Mouse (Mus musculus) erythroblast, embryonic 14.5 days (primary cell): ENCODE measurements around the gene Cdca3.

ENCODE experiments used
- GATA1 ChIP-seq: IDR thresholded peaks from 2 replicates; pipeline ENCODE4 v1.6.1; 2012; ENCODE audit warnings: low read length, inconsistent platforms, mixed read lengths
- TAL1 ChIP-seq: IDR thresholded peaks from 3 replicates; pipeline ENCODE4 v1.6.1; 2012; ENCODE audit warnings: low read length, inconsistent platforms, mixed read lengths

DNA sequence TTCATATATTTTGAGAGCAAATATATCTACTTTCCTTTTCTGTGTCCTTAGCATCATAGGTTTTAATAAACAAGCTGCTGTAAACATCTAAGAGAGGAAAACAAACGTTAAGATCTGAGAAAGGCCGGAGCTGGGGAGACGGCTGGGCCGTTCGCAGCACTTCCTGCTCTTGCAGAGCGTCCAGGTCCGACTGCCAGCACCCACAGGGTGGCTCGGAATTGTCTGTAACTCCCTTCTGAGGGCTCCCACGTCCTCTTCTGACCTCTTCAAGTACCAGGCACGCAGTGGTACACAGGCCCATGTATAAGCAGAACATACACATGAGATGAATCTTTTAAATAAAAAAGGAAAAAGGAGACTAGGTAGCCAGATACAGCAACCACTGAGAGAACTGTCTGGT is 41.6 kb upstream of the Cdca3 start:
- TF ChIP-seq TAL1 (no peak), GATA1 (no peak)
